Mouse (Mus musculus) inflammation-experienced regulatory T-cells, adult 6 months (primary cell): ENCODE data around the gene Slfn5. TPM values are rescaled to one million over a fixed set of nuclear protein-coding genes. Genes with fewer than 3 reads are reported as not detected.
"Not testable (repeated sequence)": the region's sequence is repeated elsewhere in the genome, so short reads cannot be mapped to it uniquely, and the experiment has no call there.

Experiments
- ATAC-seq: one replicate; pipeline ENCODE4 v1.8.0; 2017
- polyA plus RNA-seq, 3 experiments: library from polyadenylated mRNA; unstranded; fragments of 100-300 nt; shearing (Covaris generic); gene quantifications; one replicate each; pipeline ENCODE4 v1.2.1; 2017

The Slfn5 gene
- polyA plus RNA-seq, 3 experiments from 2014 or later = 18.0 to 28.9 (median 27.4) TPM

- peak; percentile 77 for ATAC-seq
Measured at GRCm38 (mm10) chr11:82947457-82947856, 3.7 kb upstream of the Slfn5 start.

- no peak for ATAC-seq
Measured at GRCm38 (mm10) chr11:82949036-82949435, 2.1 kb upstream of the Slfn5 start.

- no peak for ATAC-seq
Measured at GRCm38 (mm10) chr11:82951865-82952611, 889 bp downstream of the Slfn5 start.

- ATAC-seq = peak; percentile 82
Measured at GRCm38 (mm10) chr11:82952612-82953542, 1.7 kb downstream of the Slfn5 start.

- ATAC-seq = peak; percentile 49
Measured at GRCm38 (mm10) chr11:82954631-82955030, 3.5 kb downstream of the Slfn5 start.

- ATAC-seq = no peak
Measured at GRCm38 (mm10) chr11:82956925-82957324, 5.8 kb downstream of the Slfn5 start.

- peak; percentile 42 for ATAC-seq
Measured at GRCm38 (mm10) chr11:82959613-82960012, 8.5 kb downstream of the Slfn5 start.

GRCm38 (mm10) chr11:82961743-82962142 lies 10.6 kb downstream of the Slfn5 start:
- ATAC-seq = peak; percentile 55

- peak; percentile 35 for ATAC-seq
Measured at GRCm38 (mm10) chr11:82962215-82962614, 11.1 kb downstream of the Slfn5 start.

GRCm38 (mm10) chr11:82970712-82971589 lies 19.8 kb downstream of the Slfn5 start:
- no peak for ATAC-seq

- no peak for ATAC-seq
Measured at GRCm38 (mm10) chr11:82971590-82971974, 20.4 kb downstream of the Slfn5 start.

- ATAC-seq = no peak
Measured at GRCm38 (mm10) chr11:82973916-82974315, 22.8 kb downstream of the Slfn5 start.

- ATAC-seq = not testable (repeated sequence)
Measured at GRCm38 (mm10) chr11:82982409-82982808, 31.3 kb downstream of the Slfn5 start.

- no peak for ATAC-seq
Measured at GRCm38 (mm10) chr11:82983193-82983592, 32.0 kb downstream of the Slfn5 start.

GRCm38 (mm10) chr11:82987621-82988020 lies 36.5 kb downstream of the Slfn5 start:
- no peak for ATAC-seq

GRCm38 (mm10) chr11:82989357-82989756 lies 38.2 kb downstream of the Slfn5 start:
- ATAC-seq = no peak

GRCm38 (mm10) chr11:82990612-82991385 lies 39.6 kb downstream of the Slfn5 start:
- ATAC-seq = peak; percentile 85

- peak; percentile 42 for ATAC-seq
Measured at GRCm38 (mm10) chr11:82991469-82992166, 40.5 kb downstream of the Slfn5 start, which contains the start of gene Slfn9. Slfn9 (minus strand) TSS chr11:82991830.

GRCm38 (mm10) chr11:83013356-83013755 lies 62.2 kb downstream of the Slfn5 start:
- ATAC-seq = no peak
